9 mouse cellular contexts compared by ENCODE assay signal in the genomic region with DNA sequence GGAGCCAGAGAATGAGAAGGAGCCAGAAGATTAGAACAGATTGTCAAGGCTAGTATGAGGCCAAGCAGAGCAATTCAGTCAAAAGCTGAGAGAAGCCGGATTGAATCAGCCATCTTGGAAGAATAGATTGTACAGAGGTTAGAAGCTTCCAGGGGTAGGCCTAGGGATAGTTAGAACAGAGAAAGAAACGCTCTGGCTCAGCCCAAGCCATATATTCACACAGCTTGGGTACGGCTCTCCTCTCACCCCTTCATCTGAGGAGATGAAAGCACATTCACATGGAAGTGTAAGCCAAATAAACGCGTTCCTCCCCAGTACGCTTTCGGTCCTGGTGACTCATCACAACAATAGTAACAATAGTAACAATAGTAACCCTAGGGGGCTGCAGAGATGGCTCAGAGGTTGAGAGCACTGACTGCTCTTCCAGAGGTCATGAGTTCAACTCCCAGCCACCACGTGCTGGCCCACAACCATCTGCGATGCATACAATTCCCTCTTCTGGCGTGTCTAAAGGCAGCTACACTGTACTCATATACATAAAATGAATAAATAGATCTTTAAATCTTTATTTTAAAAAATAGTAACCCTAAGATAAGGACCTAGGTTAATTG. TPM values are rescaled to one million over a fixed set of nuclear protein-coding genes. Genes with fewer than 3 reads are reported as not detected.
A peak's percentile ranks its signal among the peaks of the same experiment; 100 is the strongest.
DNase-seq lines count a peak whose midpoint lies in the region; ATAC-seq and TF ChIP-seq lines count a peak whose summit lies in the region.
"Had no signal": no experiment of that assay in that cellular context is flagged by ENCODE, and none has a peak within 500 bp of the region (broad histone marks: within the 10 kb centered on the region; RNA-seq: fewer than 3 reads in every experiment).

No protein-coding gene starts in this region.

- TF ChIP-seq POLR2A in CH12.LX (IDR thresholded peaks at IDR 0.05; ENCODE audit: low read depth, low read length), result no peak

- WGBS in forebrain, embryonic 12.5 days, result 40% methylated on average over 10 of the region's 10 CpGs
- 56% methylated on average over 10 of the region's 10 CpGs for WGBS in liver, embryonic 14.5 days (ENCODE audit: insufficient replicate concordance)

- DNase-seq in heart, adult 11 months, result peak; percentile 92
- DNase-seq in heart, adult 9 months (ENCODE audit: low spot score in 2 of 2), result no peak
- DNase-seq in CH12.LX (ENCODE audit: extremely low read depth), result no peak
- no peak for DNase-seq in liver, embryonic 14.5 days (ENCODE audit: low read depth in 3 of 3, low spot score in 3 of 3)
- no peak for DNase-seq in spleen, postnatal 14 days (ENCODE audit: low spot score in 2 of 2)
- no peak for DNase-seq in adrenal gland, postnatal 36 days
- DNase-seq in spleen, adult 12 weeks (ENCODE audit: low spot score), result no peak

- H3K27ac ChIP-seq in CH12.LX (ENCODE audit: insufficient read depth, low read depth), result peak overlapping the region; percentile 26; the same call in 1 of the 2 replicates
- H3K27ac ChIP-seq in forebrain, embryonic 12.5 days, result 0 out of 2 replicates have a peak overlapping the region, but pooled peaks have one; percentile 13
- H3K27ac ChIP-seq in liver, embryonic 14.5 days, result no peak overlapping the region

- no peaks in the 10 kb centered on the region for H3K27me3 ChIP-seq in CH12.LX (replicated peaks)
- no peaks in the 10 kb centered on the region for H3K27me3 ChIP-seq in forebrain, embryonic 12.5 days
- H3K27me3 ChIP-seq in liver, embryonic 14.5 days (ENCODE audit: control insufficient read depth, insufficient read depth, low read length), result no peaks in the 10 kb centered on the region
- H3K27me3 ChIP-seq: Patski had no signal

- peak overlapping the region in 2 of 3 experiments; percentile 54 to 98 for H3K4me3 ChIP-seq in CH12.LX (replicated peaks in 1 of 3; ENCODE audit: low read depth in 2 of 3, low read length in 2 of 3, poor library complexity in 1 of 3)
- peak overlapping the region; percentile 79 for H3K4me3 ChIP-seq in forebrain, embryonic 12.5 days (replicated peaks)
- H3K4me3 ChIP-seq in liver, embryonic 14.5 days (ENCODE audit: insufficient read depth in 1 of 2, low read depth in 2 of 2, low read length in 2 of 2), result peak overlapping the region in 1 of 2 experiments; percentile 75; a peak in 2 of 4 replicates

- peak overlapping the region; percentile 47; the same call in 1 of the 2 replicates for H3K9ac ChIP-seq in CH12.LX (ENCODE audit: insufficient read depth, low read depth)
- H3K9ac ChIP-seq in forebrain, embryonic 12.5 days, result peak overlapping the region; percentile 83
- H3K9ac ChIP-seq in liver, embryonic 14.5 days (replicated peaks), result no peak overlapping the region

- no peaks in the 10 kb centered on the region for H3K9me3 ChIP-seq in CH12.LX (replicated peaks; ENCODE audit: low read length)
- no peaks in the 10 kb centered on the region for H3K9me3 ChIP-seq in forebrain, embryonic 12.5 days
- H3K9me3 ChIP-seq in liver, embryonic 14.5 days (ENCODE audit: control insufficient read depth, low read length), result no peaks in the 10 kb centered on the region

- dilution Hi-C loops in CH12.LX (cut with MboI; ENCODE audit: extremely low pct_ligation_motif_present, extremely low pct_unique_long_range_greater_than_20kb, low sequenced_read_pairs), result no loop called here

- TF ChIP-seq CTCF in CH12.LX (conservative IDR thresholded peaks at IDR 0.05 in 1 of 2, IDR thresholded peaks at IDR 0.05 in 1 of 2; ENCODE audit: low read depth in 2 of 2, low read length in 2 of 2), result no peak
- TF ChIP-seq CTCF in liver, embryonic 14.5 days (IDR thresholded peaks at IDR 0.05; ENCODE audit: low read depth), result no peak

- peaks cover 38 to 60% of the 10 kb centered on the region in 2 experiments for H3K36me3 ChIP-seq in CH12.LX (replicated peaks in 1 of 2; ENCODE audit: control insufficient read depth in 1 of 2, insufficient read depth in 1 of 2, low read length in 1 of 2)
- peaks cover 38% of the 10 kb centered on the region for H3K36me3 ChIP-seq in forebrain, embryonic 12.5 days (replicated peaks)
- H3K36me3 ChIP-seq in liver, embryonic 14.5 days (replicated peaks; ENCODE audit: control insufficient read depth, insufficient read depth, low read depth), result no peaks in the 10 kb centered on the region

- no peak for TF ChIP-seq RAD21 in CH12.LX (IDR thresholded peaks at IDR 0.05; ENCODE audit: low read depth, low read length)

- in situ Hi-C loops in CH12.LX (cut with MboI; ENCODE audit: low pct_ligation_motif_present, low pct_unique_long_range_greater_than_20kb, low sequenced_read_pairs), result loop anchor here (5.0 kb wide), 2 partner anchors 52 to 493 kb away; no protein-coding TSS in a partner anchor

- H3K4me1 ChIP-seq in CH12.LX (ENCODE audit: control insufficient read depth in 1 of 2, insufficient read depth in 2 of 2), result peaks cover 14 to 41% of the 10 kb centered on the region in 2 experiments
- H3K4me1 ChIP-seq in forebrain, embryonic 12.5 days, result peaks cover 27% of the 10 kb centered on the region
- peaks cover 4 to 5% of the 10 kb centered on the region in 2 experiments; a peak in 3 of 4 replicates for H3K4me1 ChIP-seq in liver, embryonic 14.5 days (replicated peaks; ENCODE audit: control insufficient read depth in 2 of 2, insufficient read depth in 2 of 2, low read length in 1 of 2)

- TF ChIP-seq EP300 in CH12.LX (IDR thresholded peaks at IDR 0.05; ENCODE audit: low read length), result no peak
- TF ChIP-seq EP300 in liver, embryonic 14.5 days (IDR thresholded peaks at IDR 0.05; ENCODE audit: low read depth), result no peak

- H3K4me2 ChIP-seq in CH12.LX (ENCODE audit: insufficient read depth, low read depth, poor library complexity, severe bottlenecking), result peak overlapping the region; percentile 53
- peak overlapping the region; percentile 62 for H3K4me2 ChIP-seq in forebrain, embryonic 12.5 days
- H3K4me2 ChIP-seq in liver, embryonic 14.5 days (ENCODE audit: low read depth), result peak overlapping the region; percentile 91

- H3K79me2 ChIP-seq in CH12.LX (replicated peaks; ENCODE audit: control insufficient read depth, extremely low read depth, insufficient read depth, poor library complexity, severe bottlenecking), result peaks cover 27% of the 10 kb centered on the region

- ATAC-seq in forebrain, embryonic 12.5 days (ENCODE audit: low FRiP score), result no peak
- ATAC-seq in liver, embryonic 14.5 days (ENCODE audit: insufficient read depth), result no peak

TF ChIP-seq in CH12.LX, 34 proteins besides CTCF, POLR2A, EP300 and RAD21:
- TF ChIP-seq TBP (conservative IDR thresholded peaks at IDR 0.05; ENCODE audit: low read depth, low read length) (0 out of 2 replicates have a peak, but pooled peaks have one; percentile 31), NELFE (IDR thresholded peaks at IDR 0.05; ENCODE audit: low read depth, low read length) (no peak), MAX (IDR thresholded peaks at IDR 0.05; ENCODE audit: low read length) (peak; percentile 72), MYC (IDR thresholded peaks at IDR 0.05; ENCODE audit: low read depth, low read length) (peak; percentile 75; the same call in 1 of the 2 replicates), MXI1 (IDR thresholded peaks at IDR 0.05; ENCODE audit: low read depth, low read length) (peak; percentile 27; the same call in 1 of the 2 replicates)

RNA-seq across cellular contexts. Expression of a gene that starts 0.7 kb away (rescaled TPM):
- total RNA-seq in CH12.LX (2012; rRNA removed), result 136 and 155 TPM in 2 replicates
- total RNA-seq in CH12.LX (2014; rRNA removed), result 60.4 and 72.8 TPM in 2 replicates
- 341 and 353 TPM in 2 replicates for polyA plus RNA-seq in CH12.LX (2012; ENCODE audit: insufficient read length, low read depth)
- polyA plus RNA-seq in forebrain, embryonic 12.5 days (2016; fragmentation: Nextera tagmentation; extraction: Ambion mirVana), result 146 and 157 TPM in 2 replicates
- 35.8 and 69.8 TPM in 2 replicates for polyA plus RNA-seq in liver, embryonic 14.5 days (2012; rRNA removed)
- polyA plus RNA-seq in liver, embryonic 14.5 days (2014; fragmentation: Nextera tagmentation; extraction: Ambion mirVana), result 97.2 and 111 TPM in 2 replicates
- total RNA-seq in adrenal gland, postnatal 36 days (2021), result 10 to 100 TPM; 94.8 to 98.1 TPM

RNA-seq across cellular contexts. Expression of a gene that starts 1.0 kb away (rescaled TPM):
- total RNA-seq in CH12.LX (2012; rRNA removed) (5.0 and 5.6 TPM in 2 replicates), CH12.LX (2014; rRNA removed) (4.4 and 4.7 TPM in 2 replicates)
- 5.6 and 8.3 TPM in 2 replicates for polyA plus RNA-seq in CH12.LX (2012; ENCODE audit: insufficient read length, low read depth)
- polyA plus RNA-seq in forebrain, embryonic 12.5 days (2016; fragmentation: Nextera tagmentation; extraction: Ambion mirVana), result 14.7 and 14.9 TPM in 2 replicates
- polyA plus RNA-seq in liver, embryonic 14.5 days (2012; rRNA removed), result 5.7 and 6.3 TPM in 2 replicates
- polyA plus RNA-seq in liver, embryonic 14.5 days (2014; fragmentation: Nextera tagmentation; extraction: Ambion mirVana), result 1.8 and 2.0 TPM in 2 replicates
- total RNA-seq in adrenal gland, postnatal 36 days (2021), result 10 to 100 TPM in 1 of 2 experiments, 1 to 10 TPM in 1; 8.7 to 14.8 TPM

RNA-seq across cellular contexts. Expression of a gene that starts 13.0 kb away (rescaled TPM):
- 287 and 312 TPM in 2 replicates for total RNA-seq in CH12.LX (2012; rRNA removed)
- total RNA-seq in CH12.LX (2014; rRNA removed), result 349 and 371 TPM in 2 replicates
- polyA plus RNA-seq in CH12.LX (2012; ENCODE audit: insufficient read length, low read depth), result 203 and 228 TPM in 2 replicates
- 49.1 and 51.0 TPM in 2 replicates for polyA plus RNA-seq in forebrain, embryonic 12.5 days (2016; fragmentation: Nextera tagmentation; extraction: Ambion mirVana)
- 48.0 and 52.5 TPM in 2 replicates for polyA plus RNA-seq in liver, embryonic 14.5 days (2012; rRNA removed)
- 65.6 and 81.5 TPM in 2 replicates for polyA plus RNA-seq in liver, embryonic 14.5 days (2014; fragmentation: Nextera tagmentation; extraction: Ambion mirVana)
- 10 to 100 TPM; 10.1 to 11.6 TPM for total RNA-seq in adrenal gland, postnatal 36 days (2021)

RNA-seq across cellular contexts. Expression of a gene that starts 18.3 kb away (rescaled TPM):
- total RNA-seq in CH12.LX (2012; rRNA removed) (0.17 and 0.34 TPM in 2 replicates), CH12.LX (2014; rRNA removed) (0.80 and 0.87 TPM in 2 replicates)
- 0.87 and 1.4 TPM in 2 replicates for polyA plus RNA-seq in CH12.LX (2012; ENCODE audit: insufficient read length, low read depth)
- polyA plus RNA-seq in forebrain, embryonic 12.5 days (2016; fragmentation: Nextera tagmentation; extraction: Ambion mirVana), result 0.42 and 0.54 TPM in 2 replicates
- 4.5 and 6.4 TPM in 2 replicates for polyA plus RNA-seq in liver, embryonic 14.5 days (2012; rRNA removed)
- polyA plus RNA-seq in liver, embryonic 14.5 days (2014; fragmentation: Nextera tagmentation; extraction: Ambion mirVana), result 13.1 and 15.2 TPM in 2 replicates
- 10 to 100 TPM; 34.1 to 52.7 TPM for total RNA-seq in adrenal gland, postnatal 36 days (2021)

RNA-seq across cellular contexts. Expression of a gene that starts 45.4 kb away (rescaled TPM):
- 45.9 and 55.6 TPM in 2 replicates for total RNA-seq in CH12.LX (2012; rRNA removed)
- 20.5 and 31.7 TPM in 2 replicates for total RNA-seq in CH12.LX (2014; rRNA removed)
- polyA plus RNA-seq in CH12.LX (2012; ENCODE audit: insufficient read length, low read depth), result 70.0 and 71.7 TPM in 2 replicates
- polyA plus RNA-seq in forebrain, embryonic 12.5 days (2016; fragmentation: Nextera tagmentation; extraction: Ambion mirVana), result 39.4 and 51.2 TPM in 2 replicates
- polyA plus RNA-seq in liver, embryonic 14.5 days (2012; rRNA removed), result 19.5 and 24.7 TPM in 2 replicates
- polyA plus RNA-seq in liver, embryonic 14.5 days (2014; fragmentation: Nextera tagmentation; extraction: Ambion mirVana), result 23.6 and 34.4 TPM in 2 replicates
- 10 to 100 TPM; 39.0 to 41.7 TPM for total RNA-seq in adrenal gland, postnatal 36 days (2021)
